Mouse (Mus musculus) kidney, postnatal 36 days (tissue): ENCODE data around the gene Tma7.

Experiments
- DNase-seq, 2 experiments: peaks; one replicate each; pipeline ENCODE4 v3.0.0; 2021 to 2022; ENCODE audit warnings: mixed read lengths in 2 of 2

Tma7 gene

DNA sequence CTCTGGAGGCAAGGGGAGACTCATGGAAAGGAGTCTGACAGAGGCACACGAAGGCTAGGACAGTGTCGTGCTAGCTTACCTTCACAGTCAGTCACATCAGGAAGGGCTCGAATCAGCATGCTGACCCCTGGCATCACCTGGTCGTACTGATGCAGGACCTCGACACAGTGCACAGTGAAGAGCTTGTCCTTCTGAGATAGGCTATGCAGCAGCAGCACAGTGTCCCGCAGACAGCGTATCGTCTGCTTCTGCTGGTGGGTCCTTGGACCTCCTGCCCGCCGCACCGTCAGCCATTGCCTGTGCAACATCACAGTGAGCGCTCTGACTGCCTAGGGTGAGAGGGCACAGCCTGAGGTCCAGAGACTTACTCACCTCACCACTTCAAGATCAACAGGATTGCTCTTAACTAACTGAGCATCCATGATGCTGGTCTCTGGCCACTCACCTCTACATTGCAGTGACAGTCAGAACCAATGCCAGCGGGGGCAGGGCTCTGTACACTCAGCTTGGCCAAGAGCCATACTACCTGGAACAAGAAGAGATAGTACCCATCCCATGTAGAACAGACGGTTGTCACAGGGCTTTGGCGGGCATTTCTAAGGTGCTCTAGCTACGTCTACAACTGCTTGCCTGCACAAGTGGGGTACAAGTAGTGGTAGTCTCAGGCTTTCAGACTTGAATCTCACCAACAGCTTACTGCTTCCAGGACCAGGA is 22.0 kb downstream of the Tma7 start:
- peak in 1 of 2 experiments; percentile 16 for DNase-seq

GRCm38 (mm10) chr9:109059136-109059903 is 23.1 kb downstream of the Tma7 start, which contains the start of gene Trex1:
Gene Trex1 (minus strand): TSS chr9:109059734.
- DNase-seq: peak; percentile 94 to 95

DNA sequence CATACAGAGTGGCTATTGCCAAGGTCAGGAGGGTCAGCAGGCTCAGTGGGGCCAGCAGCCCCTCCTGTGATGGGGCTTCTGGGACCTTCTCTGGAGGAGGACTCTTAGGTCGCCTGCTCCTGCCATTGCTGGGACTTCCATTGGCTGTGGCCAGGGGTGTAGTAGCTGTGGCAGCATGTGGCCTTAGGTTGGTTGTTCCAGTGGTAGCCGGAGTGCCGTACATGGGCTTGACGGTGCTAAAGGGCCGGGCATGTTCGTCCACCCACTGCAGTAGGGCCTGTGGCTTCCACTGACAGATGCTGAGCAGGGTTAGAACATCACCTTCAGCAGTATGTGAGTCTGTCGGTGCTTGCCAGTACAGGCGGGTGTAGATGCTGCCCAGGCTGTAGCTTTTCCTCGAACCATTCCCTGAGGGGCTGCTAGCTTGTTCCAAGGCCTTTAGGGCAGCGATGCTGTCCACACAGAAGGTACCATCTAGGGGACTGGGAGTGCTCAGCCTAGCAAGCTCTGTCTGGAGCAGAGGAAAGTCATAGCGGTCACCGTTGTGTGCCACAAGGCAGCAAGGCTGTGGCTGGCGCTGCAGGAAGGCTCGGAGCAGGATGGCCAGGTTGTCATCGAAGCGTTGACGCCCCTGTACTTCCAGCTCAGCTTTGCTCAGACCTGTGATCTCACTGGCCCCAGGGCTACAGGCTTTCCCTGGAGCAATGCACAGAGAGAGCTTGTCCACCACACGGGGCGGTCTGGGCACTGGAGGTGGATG is 24.2 kb downstream of the Tma7 start:
- DNase-seq: peak in 1 of 2 experiments; percentile 19

DNA sequence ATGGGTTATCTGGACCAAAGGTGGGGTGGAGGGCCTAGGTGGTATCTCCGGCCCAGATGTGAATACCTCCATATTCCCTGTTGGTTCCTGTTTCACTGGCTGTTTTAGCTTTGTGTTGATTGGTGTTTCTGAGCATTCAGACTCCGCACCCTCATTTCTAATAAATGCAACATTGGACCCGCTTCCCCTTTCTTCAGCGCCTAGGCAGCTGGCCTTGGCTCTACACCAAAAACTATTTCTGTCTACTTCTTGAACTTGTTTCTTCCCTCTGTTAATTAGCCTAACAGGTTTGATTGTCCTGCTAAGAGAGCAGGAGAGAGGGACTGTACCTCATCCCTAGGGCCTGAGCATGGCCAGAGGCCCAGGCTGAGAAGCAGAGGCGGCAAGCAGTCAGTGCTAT is 24.8 kb downstream of the Tma7 start:
- peak in 1 of 2 experiments; percentile 1 for DNase-seq

- peak in 1 of 2 experiments; percentile 1 for DNase-seq
Observed at GRCm38 (mm10) chr9:109056916-109057315, 25.5 kb downstream of the Tma7 start.

- peak in 1 of 2 experiments; percentile 1 for DNase-seq
Observed at GRCm38 (mm10) chr9:109056081-109056690, 26.2 kb downstream of the Tma7 start.

DNA sequence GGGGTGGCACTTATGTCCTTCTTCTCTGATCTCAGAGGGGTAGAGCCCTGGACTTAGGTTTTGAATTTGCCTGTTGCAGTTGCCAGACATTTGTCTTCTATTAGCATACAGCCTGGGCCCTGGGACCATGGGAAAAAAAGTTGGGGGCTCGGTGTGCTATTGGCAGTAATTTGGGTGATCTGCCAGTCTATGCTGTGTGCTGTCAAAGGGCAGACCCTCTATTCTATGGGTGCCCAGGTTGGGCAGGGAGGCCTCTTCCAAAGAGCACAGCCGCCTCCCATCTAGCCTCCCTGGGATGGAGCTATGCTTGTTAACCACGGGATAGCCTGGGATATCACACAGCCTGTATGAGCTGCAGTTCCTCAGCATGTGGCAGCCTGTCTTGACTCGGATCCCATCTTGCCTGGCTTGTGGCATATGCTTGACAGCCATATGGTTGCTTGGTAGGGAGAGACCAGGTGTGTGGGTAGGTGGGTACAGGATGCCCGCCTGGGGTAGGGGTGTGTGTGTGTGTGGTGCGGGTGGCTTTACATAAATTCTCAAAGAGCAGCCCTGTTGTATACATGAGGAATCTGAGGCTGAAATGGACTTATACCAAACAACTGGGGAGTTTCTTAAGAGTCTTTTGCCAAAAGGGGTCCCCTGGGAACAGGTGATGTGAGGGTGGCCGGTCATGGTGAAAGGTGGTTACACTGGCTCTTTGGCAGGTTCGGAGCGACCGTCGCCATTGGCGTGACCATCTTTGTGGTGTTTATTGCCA is 26.9 kb downstream of the Tma7 start:
- peak in 1 of 2 experiments; percentile 10 for DNase-seq

DNA sequence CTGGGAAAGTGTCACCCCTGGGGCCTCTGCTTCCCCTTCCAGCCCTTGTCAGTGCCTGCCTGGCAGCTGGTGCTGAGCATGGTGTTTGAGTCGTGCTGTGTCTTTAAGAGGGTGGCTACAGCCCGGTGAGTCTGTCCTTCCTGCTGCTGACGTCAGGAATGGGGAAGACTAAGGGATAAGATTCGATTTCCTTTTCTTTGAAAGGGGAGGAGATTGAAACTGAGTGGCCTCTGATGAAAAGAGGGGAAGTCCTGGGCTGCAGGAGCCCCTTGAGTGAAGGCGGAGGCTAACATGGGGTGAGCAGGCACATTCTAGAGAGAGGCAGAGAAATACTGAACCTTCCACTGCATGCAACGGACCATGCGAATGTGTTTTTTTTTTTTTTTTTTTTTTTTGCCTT is 27.7 kb downstream of the Tma7 start:
- DNase-seq: peak; percentile 79 to 85

- no peak for DNase-seq
Observed at GRCm38 (mm10) chr9:109053851-109054250, 28.5 kb downstream of the Tma7 start.

- DNase-seq: peak in 1 of 2 experiments; percentile 0
Observed at GRCm38 (mm10) chr9:109053366-109053765, 29.0 kb downstream of the Tma7 start.

- DNase-seq: no peak
Observed at GRCm38 (mm10) chr9:109052490-109053260, 29.7 kb downstream of the Tma7 start.

- no peak for DNase-seq
Observed at GRCm38 (mm10) chr9:109051651-109052489, 30.5 kb downstream of the Tma7 start.

DNA sequence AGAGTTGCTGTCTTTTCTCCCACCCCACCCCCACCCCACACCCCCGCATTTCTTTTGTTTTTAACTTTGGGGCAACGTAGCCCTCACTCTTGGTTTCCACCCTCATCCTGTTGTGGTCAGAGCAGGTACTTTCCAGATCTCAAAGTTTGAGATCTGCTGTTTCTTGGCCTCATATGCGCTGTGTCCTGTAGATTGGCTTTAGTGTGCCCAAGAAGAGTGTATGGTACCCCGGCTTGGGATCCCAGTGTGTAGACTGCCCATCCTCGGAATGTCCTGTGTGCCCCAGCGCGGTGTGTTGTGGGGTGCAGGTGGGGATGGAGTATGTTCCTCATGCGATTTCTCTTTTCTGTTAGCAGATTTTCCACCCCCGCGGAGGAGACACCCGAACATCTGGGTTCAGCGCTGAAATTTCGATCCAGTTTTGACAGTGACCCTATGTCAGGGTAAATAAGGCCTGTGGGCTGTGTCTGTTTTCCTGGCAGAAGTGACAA is 31.3 kb downstream of the Tma7 start:
- DNase-seq: no peak

DNA sequence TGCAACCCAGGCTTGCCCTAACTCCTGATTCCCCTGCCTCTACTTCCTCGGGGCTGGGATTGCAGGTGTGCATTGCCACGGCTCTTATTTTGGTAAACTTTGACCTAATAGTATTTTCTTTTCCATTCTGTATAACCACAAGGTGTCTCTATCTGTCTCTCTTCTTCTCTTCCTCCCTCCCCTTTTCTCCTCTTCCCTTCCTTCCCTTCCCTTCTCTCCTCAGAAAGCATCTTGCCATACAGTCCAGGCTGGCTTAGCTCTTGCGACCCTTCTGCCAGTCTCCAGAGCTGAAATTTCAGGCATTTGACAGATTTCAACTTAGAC is 31.8 kb downstream of the Tma7 start:
- DNase-seq: no peak

- no peak for DNase-seq
Observed at GRCm38 (mm10) chr9:109049996-109050673, 32.3 kb downstream of the Tma7 start.

DNA sequence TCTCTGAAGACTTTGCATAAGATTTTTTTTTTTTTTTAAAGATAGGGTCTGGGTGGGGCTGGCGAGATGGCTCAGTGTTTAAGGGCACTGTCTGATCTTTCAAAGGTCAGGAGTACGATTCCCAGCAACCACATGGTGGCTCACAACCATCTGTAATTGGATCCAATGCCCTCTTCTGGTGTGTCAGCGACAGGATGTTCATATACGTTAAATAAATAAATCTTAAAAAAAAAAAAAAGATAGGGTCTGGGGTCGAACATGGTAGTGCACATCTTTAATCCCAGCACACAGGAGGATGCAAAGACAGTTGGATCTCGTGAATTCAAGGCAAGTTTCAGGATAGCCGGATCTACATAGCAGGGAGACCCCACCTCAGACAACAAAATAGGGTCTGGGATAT is 33.1 kb downstream of the Tma7 start:
- DNase-seq: no peak

- peak; percentile 51 to 77 for DNase-seq
Observed at GRCm38 (mm10) chr9:109046306-109046705, 36.1 kb downstream of the Tma7 start.

DNA sequence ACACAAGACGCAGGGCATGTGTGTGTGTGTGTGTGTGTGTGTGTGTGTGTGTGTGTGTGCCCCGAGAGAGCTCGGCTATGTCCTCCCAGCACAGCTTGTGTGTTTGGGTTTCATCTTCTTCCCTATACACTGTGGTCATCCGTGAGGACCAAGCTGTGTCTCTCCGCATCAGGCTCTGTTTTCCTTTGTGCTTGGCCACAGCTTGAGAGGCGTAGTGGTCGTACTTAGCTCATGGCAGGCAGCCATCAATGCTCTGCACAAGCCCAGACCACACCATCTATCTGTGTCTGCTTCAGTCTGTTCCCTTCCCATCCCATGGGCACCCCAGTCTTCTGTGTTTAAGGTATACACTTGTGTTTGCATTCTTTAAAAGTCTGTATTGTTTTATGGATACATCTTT is 41.0 kb downstream of the Tma7 start:
- DNase-seq: peak in 1 of 2 experiments; percentile 1

GRCm38 (mm10) chr9:109040906-109041305 is 41.5 kb downstream of the Tma7 start:
- peak; percentile 59 to 62 for DNase-seq

DNA sequence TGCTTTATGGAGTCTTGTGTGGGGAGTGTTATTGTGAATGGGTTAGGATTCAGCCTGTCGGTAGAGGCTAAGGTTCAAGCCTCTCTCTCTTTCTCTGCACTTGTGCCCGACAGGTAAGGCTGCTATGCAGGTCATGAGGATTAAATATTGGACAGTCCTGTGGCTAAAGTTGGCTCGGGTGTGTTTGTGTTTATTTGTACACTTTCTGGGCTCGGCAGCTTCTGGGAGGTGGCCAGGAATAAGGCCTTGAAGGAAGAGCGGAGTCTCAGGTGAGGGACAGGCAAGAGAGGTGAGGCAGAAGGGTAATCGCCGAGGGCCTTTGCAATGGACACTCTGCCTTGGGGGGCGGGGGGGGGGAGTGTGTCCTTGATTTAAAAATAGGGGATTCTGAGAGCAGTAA is 42.2 kb downstream of the Tma7 start:
- DNase-seq: peak; percentile 64 to 66
